Mouse (Mus musculus) right cerebral cortex, postnatal 10 days (tissue): ENCODE measurements around the gene Ccdc154.
"Not testable (repeated sequence)": the region's sequence is repeated elsewhere in the genome, so short reads cannot be mapped to it uniquely, and the experiment has no call there.

Source experiments
- DNase-seq, 2 experiments: peaks; one replicate each; pipeline ENCODE4 v3.0.0; 2021; ENCODE audit warnings: low spot score in 2 of 2

The Ccdc154 gene

GRCm38 (mm10) chr17:25162161-25162560 lies at the start of gene Ccdc154:
TSS of gene Ccdc154 (plus strand) at chr17:25162461.
- no peak for DNase-seq

GRCm38 (mm10) chr17:25114908-25115645 lies 47.2 kb upstream of the Ccdc154 start:
- DNase-seq: peak; percentile 53

- peak; percentile 94 to 95 for DNase-seq
Measured at GRCm38 (mm10) chr17:25115664-25116432, 46.4 kb upstream of the Ccdc154 start, which contains the start of gene Telo2. TSS of gene Telo2 (minus strand) at chr17:25115967.

GRCm38 (mm10) chr17:25117263-25117662 lies 45.0 kb upstream of the Ccdc154 start:
- DNase-seq: no peak

- no peak for DNase-seq
Measured at GRCm38 (mm10) chr17:25120406-25120805, 41.9 kb upstream of the Ccdc154 start, which contains the start of gene Ptx4. TSS of gene Ptx4 (plus strand) at chr17:25120760.

GRCm38 (mm10) chr17:25123979-25124378 lies 38.3 kb upstream of the Ccdc154 start:
- no peak for DNase-seq

GRCm38 (mm10) chr17:25125442-25126060 lies 36.7 kb upstream of the Ccdc154 start:
- not testable (repeated sequence) for DNase-seq

GRCm38 (mm10) chr17:25127079-25127478 lies 35.2 kb upstream of the Ccdc154 start:
- DNase-seq: no peak

GRCm38 (mm10) chr17:25127681-25128080 lies 34.6 kb upstream of the Ccdc154 start:
- DNase-seq: no peak

GRCm38 (mm10) chr17:25130060-25130459 lies 32.2 kb upstream of the Ccdc154 start:
- DNase-seq: no peak

- peak; percentile 96 to 97 for DNase-seq
Measured at GRCm38 (mm10) chr17:25133275-25133698, 29.0 kb upstream of the Ccdc154 start, which contains the start of gene Clcn7. TSS of gene Clcn7 (plus strand) at chr17:25133391.

GRCm38 (mm10) chr17:25135622-25136021 lies 26.6 kb upstream of the Ccdc154 start:
- DNase-seq: no peak

GRCm38 (mm10) chr17:25138803-25139202 lies 23.5 kb upstream of the Ccdc154 start:
- DNase-seq: no peak

GRCm38 (mm10) chr17:25139960-25140359 lies 22.3 kb upstream of the Ccdc154 start:
- no peak for DNase-seq

GRCm38 (mm10) chr17:25163387-25163786 lies 1.1 kb downstream of the Ccdc154 start:
- DNase-seq: no peak

- no peak for DNase-seq
Measured at GRCm38 (mm10) chr17:25164770-25165169, 2.5 kb downstream of the Ccdc154 start.

- no peak for DNase-seq
Measured at GRCm38 (mm10) chr17:25165970-25166671, 3.9 kb downstream of the Ccdc154 start.

GRCm38 (mm10) chr17:25169706-25170105 lies 7.4 kb downstream of the Ccdc154 start:
- DNase-seq: no peak

- no peak for DNase-seq
Measured at GRCm38 (mm10) chr17:25172558-25172957, 10.3 kb downstream of the Ccdc154 start.

- DNase-seq: no peak
Measured at GRCm38 (mm10) chr17:25175411-25175810, 13.2 kb downstream of the Ccdc154 start, which contains the start of gene Gm38655. TSS of gene Gm38655 (minus strand) at chr17:25175471.

- DNase-seq: no peak
Measured at GRCm38 (mm10) chr17:25183232-25183631, 21.0 kb downstream of the Ccdc154 start.
